Mouse (Mus musculus) left cerebral cortex, adult 2 months (tissue): ENCODE measurements around the gene Ly6c1. TPM values are rescaled to one million over a fixed set of nuclear protein-coding genes. Genes with fewer than 3 reads are reported as not detected.
A peak's percentile ranks its signal among the peaks of the same experiment; 100 is the strongest.
"Not testable (repeated sequence)": the region's sequence is repeated elsewhere in the genome, so short reads cannot be mapped to it uniquely, and the experiment has no call there.

Experiments
- DNase-seq, 2 experiments: peaks; one replicate each; pipeline ENCODE4 v3.0.0; 2021 to 2022; ENCODE audit warnings: low spot score in 2 of 2, mixed read lengths in 1 of 2; ENCODE audit errors: extremely low spot score in 1 of 2
- H3K27ac ChIP-seq: fragments of 200-600 bp; 2 replicates; pipeline ENCODE4 v1.8.1; 2022
- H3K4me3 ChIP-seq: fragments of 200-600 bp; 2 replicates; pipeline ENCODE4 v1.8.1; 2022
- CTCF ChIP-seq: fragments of 200-600 bp; IDR thresholded peaks from 2 replicates; pipeline ENCODE4 v1.8.1; 2022; ENCODE audit warnings: antibody characterized with exemption, mild to moderate bottlenecking, moderate library complexity
- intact Hi-C: fragments of 180-260 bp; cut with DNase I; formaldehyde crosslinking; loops from one replicate; pipeline ENCODE4 v1.15.1; 2025
- total RNA-seq, 2 experiments: library from RNA; stranded (reverse); gene quantifications; 2 replicates each; pipeline ENCODE4 v1.2.3; 2021

The Ly6c1 gene
- total RNA-seq, 2 experiments from 2014 or later, result 73.9 to 89.9 TPM

DNA sequence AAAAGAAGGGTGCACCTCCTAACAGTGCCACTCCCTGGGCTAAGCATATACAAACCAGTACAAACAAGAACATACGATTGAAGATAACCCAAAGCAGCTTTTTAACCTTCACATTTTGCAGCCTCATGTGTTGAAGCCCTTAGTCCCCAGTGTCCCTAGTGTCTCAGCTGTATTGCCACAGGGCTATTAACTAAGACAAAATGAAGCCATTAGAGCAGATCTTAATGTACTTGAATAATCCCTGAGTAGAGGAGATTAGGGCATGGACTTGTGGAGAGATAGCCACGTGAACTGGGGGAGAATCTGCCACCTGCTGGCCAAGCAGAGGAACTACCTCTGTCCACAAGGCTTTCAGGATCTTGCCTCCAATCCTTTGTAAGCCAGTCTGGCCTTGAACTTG, 29.2 kb downstream of the Ly6c1 start:
- H3K4me3 ChIP-seq, H3K27ac ChIP-seq, DNase-seq: not testable (repeated sequence)
- intact Hi-C loops, result loop anchor here (1.0 kb wide), 1 partner anchor 123 kb away; no protein-coding TSS in a partner anchor
- TF ChIP-seq CTCF, result peak; percentile 71

Other genes starting within 250 kb of the Ly6c1 start
- gene Gml2, start 229.8 kb downstream of the Ly6c1 start, total RNA-seq, result not detected
- gene 2010109I03Rik, start 151.8 kb downstream of the Ly6c1 start, total RNA-seq, result not detected
- under 1 TPM; 0.40 to 0.41 TPM for gene Ly6i, start 65.4 kb downstream of the Ly6c1 start, total RNA-seq
- gene Ly6a, start 50.8 kb downstream of the Ly6c1 start, total RNA-seq, result 10 to 100 TPM; 33.4 to 37.9 TPM
- 1 to 10 TPM; 4.2 to 5.1 TPM for gene Ly6c2, start 63.1 kb upstream of the Ly6c1 start, total RNA-seq
- gene Ly6g, start 106.4 kb upstream of the Ly6c1 start, total RNA-seq, result not detected
- gene BC025446, start 167.5 kb upstream of the Ly6c1 start, total RNA-seq, result not detected
- gene Ly6f, start 219.6 kb upstream of the Ly6c1 start, total RNA-seq, result not detected